Mouse (Mus musculus) bone marrow, adult 2 months (tissue): ENCODE results near the gene Erc2.

Experiments
- CTCF ChIP-seq: fragments of 200-500 bp; IDR thresholded peaks from 2 replicates; pipeline ENCODE4 v1.5.1; 2011; ENCODE audit warnings: low read length, control low read depth; ENCODE audit not compliant: control insufficient read depth, insufficient read depth
- POLR2A ChIP-seq: fragments of 200-500 bp; IDR thresholded peaks from 2 replicates; pipeline ENCODE4 v1.6.1; 2011; ENCODE audit warnings: low read depth, mild to moderate bottlenecking, control low read depth, low read length, borderline replicate concordance; ENCODE audit not compliant: control insufficient read depth

DNA sequence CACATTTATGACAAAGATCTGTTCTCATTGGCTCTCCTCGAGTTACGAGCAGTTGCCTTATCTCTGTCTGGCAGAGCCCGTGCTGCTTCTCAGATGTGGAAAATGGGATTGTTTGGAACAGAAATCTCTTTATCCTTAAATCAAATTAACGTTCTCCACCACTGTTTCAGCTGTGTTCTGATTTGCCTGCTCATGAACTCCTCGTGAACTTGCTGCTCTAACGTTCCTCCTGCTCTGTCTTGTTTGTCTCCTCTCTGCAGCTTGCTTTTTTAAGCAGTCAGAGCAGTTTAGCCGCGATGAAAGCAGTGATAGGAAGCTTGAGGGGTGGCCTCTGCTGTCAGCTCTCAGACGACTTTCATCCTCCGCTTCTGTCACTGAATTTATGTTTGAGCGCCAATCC, 32.4 kb downstream of the Erc2 start:
- TF ChIP-seq CTCF (no peak), POLR2A (no peak)
